Mouse (Mus musculus) liver, adult 2 months (tissue): Measurements from ENCODE around the gene Pak1ip1. TPM values are rescaled to one million over a fixed set of nuclear protein-coding genes. Genes with fewer than 3 reads are reported as not detected.

ENCODE experiments used
- DNase-seq: peaks from one replicate; pipeline ENCODE4 v3.0.0-alpha.2; 2011; ENCODE audit warnings: low read depth, low spot score; ENCODE audit errors: extremely low read depth
- H3K27ac ChIP-seq: fragments of 200-500 bp; replicated peaks from 2 replicates; pipeline ENCODE4 v1.5.1; 2012; ENCODE audit warnings: low read depth, mild to moderate bottlenecking, control low read depth, inconsistent platforms, low read length; ENCODE audit not compliant: insufficient read depth
- H3K27me3 ChIP-seq: fragments of 200-500 bp; 2 replicates; pipeline ENCODE4 v1.6.1; 2012; ENCODE audit warnings: mild to moderate bottlenecking, moderate library complexity, low read length, inconsistent platforms; ENCODE audit not compliant: control insufficient read depth, insufficient read depth
- H3K36me3 ChIP-seq: fragments of 200-500 bp; 2 replicates; pipeline ENCODE4 v1.6.1; 2012; ENCODE audit warnings: low read length, inconsistent platforms; ENCODE audit not compliant: control insufficient read depth, insufficient read depth
- H3K4me1 ChIP-seq: fragments of 200-500 bp; 2 replicates; pipeline ENCODE4 v1.6.1; 2011; ENCODE audit warnings: low read length; ENCODE audit not compliant: control insufficient read depth, insufficient read depth
- H3K4me3 ChIP-seq: fragments of 200-500 bp; 2 replicates; pipeline ENCODE4 v1.5.1; 2011; ENCODE audit warnings: low read depth, mild to moderate bottlenecking, control low read depth, low read length, moderate library complexity; ENCODE audit not compliant: insufficient read depth
- H3K79me2 ChIP-seq: fragments of 200-500 bp; 2 replicates; pipeline ENCODE4 v1.6.1; 2012; ENCODE audit warnings: inconsistent platforms, mild to moderate bottlenecking, low read length, moderate library complexity; ENCODE audit not compliant: control insufficient read depth, insufficient read depth
- H3K9ac ChIP-seq: fragments of 200-500 bp; 2 replicates; pipeline ENCODE4 v1.6.1; 2012; ENCODE audit warnings: low read depth, mild to moderate bottlenecking, control low read depth, inconsistent platforms, low read length
- CTCF ChIP-seq: fragments of 200-500 bp; IDR thresholded peaks from 2 replicates; pipeline ENCODE4 v1.5.1; 2011; ENCODE audit warnings: low read depth, low read length, control low read depth
- POLR2A ChIP-seq: fragments of 200-500 bp; IDR thresholded peaks from 2 replicates; pipeline ENCODE4 v1.6.1; 2011; ENCODE audit warnings: low read length, control low read depth; ENCODE audit not compliant: insufficient read depth; ENCODE audit errors: extremely low read depth
- WGBS: fragments of 180-500 bp; shearing (Covaris S2); methylation state at CpG from one replicate; pipeline ENCODE4 v1.1.7; 2018; 5-methylcytosine and 5-hydroxymethylcytosine counted together
- polyA plus RNA-seq: library from polyadenylated mRNA; depleted of rRNA; stranded (reverse); fragments of >200 nt; gene quantifications from 2 replicates; pipeline ENCODE4 v1.2.3, GENCODE M21; 2012
- total RNA-seq: library from RNA; depleted of rRNA; stranded (reverse); fragments of >200 nt; gene quantifications from 2 replicates; pipeline ENCODE4 v1.2.3, GENCODE M21; 2014

Pak1ip1 gene
- total and polyA plus RNA-seq, 2 experiments, result 28.9 to 33.4 TPM

GRCm38 (mm10) chr13:41020494-41020893 lies 19.7 kb downstream of the Pak1ip1 start:
- WGBS, result 85% methylated on average over 7 of the region's 7 CpGs
- H3K4me1 ChIP-seq, result peaks cover 10% of the 10 kb centered on the region
- peaks cover 39% of the 10 kb centered on the region for H3K36me3 ChIP-seq
- no peak overlapping the region for H3K9ac ChIP-seq
- DNase-seq, result no peak
- no peaks in the 10 kb centered on the region for H3K27me3 ChIP-seq
- no peak overlapping the region for H3K27ac ChIP-seq
- peaks cover 6% of the 10 kb centered on the region; the same call in 1 of the 2 replicates for H3K79me2 ChIP-seq
- no peak overlapping the region for H3K4me3 ChIP-seq
- TF ChIP-seq CTCF, result no peak
- no peak for TF ChIP-seq POLR2A

GRCm38 (mm10) chr13:41021607-41022006 lies 20.8 kb downstream of the Pak1ip1 start:
- H3K27ac ChIP-seq, result no peak overlapping the region
- H3K9ac ChIP-seq, result no peak overlapping the region
- H3K4me1 ChIP-seq, result peaks cover 9% of the 10 kb centered on the region
- H3K27me3 ChIP-seq, result no peaks in the 10 kb centered on the region
- H3K79me2 ChIP-seq, result peaks cover 6% of the 10 kb centered on the region; the same call in 1 of the 2 replicates
- 73% methylated on average over 6 of the region's 6 CpGs for WGBS
- no peak overlapping the region for H3K4me3 ChIP-seq
- H3K36me3 ChIP-seq, result peaks cover 39% of the 10 kb centered on the region
- TF ChIP-seq POLR2A (no peak), CTCF (no peak)
- no peak for DNase-seq

GRCm38 (mm10) chr13:41022099-41022498 lies 21.3 kb downstream of the Pak1ip1 start:
- Histone ChIP-seq H3K4me3 (no peak overlapping the region), H3K27me3 (no peaks in the 10 kb centered on the region), H3K9ac (no peak overlapping the region), H3K79me2 (peaks cover 6% of the 10 kb centered on the region; the same call in 1 of the 2 replicates), H3K4me1 (peaks cover 7% of the 10 kb centered on the region), H3K36me3 (peaks cover 39% of the 10 kb centered on the region), H3K27ac (no peak overlapping the region)
- no peak for TF ChIP-seq CTCF
- no peak for TF ChIP-seq POLR2A
- DNase-seq, result no peak
- 86% methylated on average over 13 of the region's 13 CpGs for WGBS

- Histone ChIP-seq H3K4me3 (no peak overlapping the region), H3K36me3 (no peaks in the 10 kb centered on the region), H3K79me2 (no peaks in the 10 kb centered on the region), H3K27me3 (no peaks in the 10 kb centered on the region), H3K9ac (no peak overlapping the region), H3K27ac (no peak overlapping the region), H3K4me1 (no peaks in the 10 kb centered on the region)
- TF ChIP-seq POLR2A (no peak), CTCF (no peak)
- WGBS, result 85% methylated on average over 5 of the region's 5 CpGs
- no peak for DNase-seq
These were observed 29.3 kb downstream of the Pak1ip1 start for GRCm38 (mm10) chr13:41030098-41030497.

GRCm38 (mm10) chr13:41042511-41042910 lies 41.7 kb downstream of the Pak1ip1 start:
- no peaks in the 10 kb centered on the region for H3K36me3 ChIP-seq
- no peak for TF ChIP-seq CTCF
- TF ChIP-seq POLR2A, result no peak
- no peak overlapping the region for H3K27ac ChIP-seq
- no peaks in the 10 kb centered on the region for H3K27me3 ChIP-seq
- H3K9ac ChIP-seq, result no peak overlapping the region
- no peaks in the 10 kb centered on the region for H3K79me2 ChIP-seq
- H3K4me3 ChIP-seq, result no peak overlapping the region
- H3K4me1 ChIP-seq, result no peaks in the 10 kb centered on the region
- DNase-seq, result no peak
- 89% methylated on average over 4 of the region's 4 CpGs for WGBS

- 92% methylated on average over 8 of the region's 8 CpGs for WGBS
- no peaks in the 10 kb centered on the region for H3K79me2 ChIP-seq
- no peak overlapping the region for H3K27ac ChIP-seq
- no peak for DNase-seq
- no peaks in the 10 kb centered on the region for H3K4me1 ChIP-seq
- no peak overlapping the region for H3K9ac ChIP-seq
- no peaks in the 10 kb centered on the region for H3K27me3 ChIP-seq
- TF ChIP-seq CTCF, result no peak
- no peak for TF ChIP-seq POLR2A
- H3K36me3 ChIP-seq, result no peaks in the 10 kb centered on the region
- H3K4me3 ChIP-seq, result no peak overlapping the region
These were observed 45.1 kb downstream of the Pak1ip1 start for GRCm38 (mm10) chr13:41045901-41046300.
